Mouse (Mus musculus): ENCODE data around the gene Klf7.

GRCm38 (mm10) chr1:64134439-64134838 is 12.4 kb upstream of the Klf7 start:
- TF ChIP-seq EP300 (IDR thresholded peaks at IDR 0.05; ENCODE audit: low read depth) (no peak), CTCF (IDR thresholded peaks at IDR 0.05; ENCODE audit: low read depth) (no peak)

Data from liver, embryonic 14.5 days (tissue).